Mouse (Mus musculus) natural killer cell, adult 2 months (primary cell): ENCODE results near the gene Olfr978.
"Not testable (repeated sequence)": the region's sequence is repeated elsewhere in the genome, so short reads cannot be mapped to it uniquely, and the experiment has no call there.

Source experiments
- DNase-seq, 2 experiments: peaks; one replicate each; pipeline ENCODE4 v3.0.0; 2022; ENCODE audit warnings: low spot score in 2 of 2

Gene Olfr978

DNA sequence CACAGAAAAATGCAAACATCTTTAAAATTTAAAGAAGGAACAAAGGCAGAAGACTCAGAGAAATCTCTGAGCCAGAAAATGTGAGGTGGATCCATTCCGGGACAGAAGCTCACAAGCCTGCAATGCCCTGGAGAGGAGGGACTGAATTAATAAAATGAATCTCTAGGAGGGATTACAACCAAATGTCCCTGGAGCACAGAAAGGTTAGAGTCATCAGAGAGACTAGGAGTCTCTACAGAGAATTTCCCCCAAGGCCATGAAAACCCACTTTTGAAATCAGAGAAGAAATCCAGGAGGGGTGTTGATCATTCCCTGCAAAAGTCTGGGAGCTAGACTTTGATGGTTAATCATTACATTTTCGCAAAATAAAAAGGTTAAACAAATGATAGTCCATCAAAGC lies at the start of gene Olfr978:
TSS of gene Olfr978 (plus strand) at position 301 of the 400 bp plus-strand sequence.
- DNase-seq = no peak

DNA sequence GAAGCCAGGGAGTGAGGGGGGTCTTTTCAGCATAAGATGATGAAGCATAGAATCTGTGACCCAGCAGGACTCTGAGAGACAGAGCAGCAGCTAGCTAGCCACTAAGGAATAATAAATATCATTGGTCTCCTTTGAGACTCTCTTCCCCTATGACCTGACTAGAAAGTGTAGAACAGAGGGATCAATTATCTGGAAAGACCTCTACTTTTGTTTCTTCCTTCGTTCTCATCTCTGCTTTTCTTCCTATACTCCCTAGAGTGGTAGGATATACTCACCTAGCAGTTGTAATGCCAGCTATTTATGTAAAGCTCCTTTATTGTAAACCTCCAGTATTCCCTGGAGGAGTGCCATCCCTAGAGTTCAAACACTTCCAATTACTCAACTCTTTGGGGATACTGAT lies 40.0 kb upstream of the Olfr978 start, which contains the start of gene Olfr975:
TSS of gene Olfr975 (minus strand) at position 101 of the 400 bp plus-strand sequence.
- no peak for DNase-seq

DNA sequence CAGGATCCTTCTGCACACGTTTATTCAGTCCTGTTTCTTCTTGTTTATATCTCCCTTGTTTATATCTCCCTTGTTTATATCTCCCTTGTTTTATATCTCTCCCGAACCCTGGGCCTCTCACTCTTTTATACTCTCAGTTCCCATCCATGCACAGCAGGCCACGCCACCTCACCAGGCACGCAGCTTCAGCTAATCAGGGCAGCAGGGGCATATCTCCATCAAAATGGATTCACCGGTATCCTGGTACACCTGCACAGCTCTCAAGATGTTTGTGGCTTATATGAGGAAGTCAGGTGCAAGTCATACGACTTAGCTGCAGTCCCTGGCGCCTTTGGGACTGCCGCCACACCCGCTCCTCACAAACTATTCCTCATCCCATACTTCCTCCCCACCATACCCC lies 30.9 kb upstream of the Olfr978 start, which contains the start of gene Olfr976:
TSS of gene Olfr976 (minus strand) at position 101 of the 400 bp plus-strand sequence.
- not testable (repeated sequence) for DNase-seq

DNA sequence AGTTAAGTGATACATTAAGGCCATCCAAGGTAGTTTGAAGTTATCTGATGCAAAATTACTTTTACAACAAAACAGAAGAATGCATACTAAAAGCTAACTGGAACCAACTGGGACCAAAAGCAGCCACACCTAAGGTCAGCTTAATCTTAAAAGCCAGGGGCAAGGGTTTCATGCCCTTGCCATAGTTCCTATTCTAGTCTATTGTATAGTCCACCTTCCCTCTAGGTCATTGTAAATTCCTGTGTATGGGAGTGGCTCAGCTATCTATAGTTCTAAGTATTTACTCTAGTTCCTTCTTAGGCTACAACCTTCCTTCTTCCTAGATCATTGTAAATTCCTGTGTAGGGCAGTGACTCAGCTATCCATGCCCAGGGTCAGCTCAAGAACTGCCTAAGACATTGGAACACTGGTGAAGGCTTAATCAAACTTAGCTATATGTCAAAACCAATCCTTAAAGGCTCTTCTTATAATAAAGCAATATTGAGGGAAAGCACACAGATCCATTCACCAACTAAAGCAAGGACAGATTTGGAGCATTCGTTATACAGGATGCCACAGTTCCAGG lies 15.2 kb upstream of the Olfr978 start:
- not testable (repeated sequence) for DNase-seq

DNA sequence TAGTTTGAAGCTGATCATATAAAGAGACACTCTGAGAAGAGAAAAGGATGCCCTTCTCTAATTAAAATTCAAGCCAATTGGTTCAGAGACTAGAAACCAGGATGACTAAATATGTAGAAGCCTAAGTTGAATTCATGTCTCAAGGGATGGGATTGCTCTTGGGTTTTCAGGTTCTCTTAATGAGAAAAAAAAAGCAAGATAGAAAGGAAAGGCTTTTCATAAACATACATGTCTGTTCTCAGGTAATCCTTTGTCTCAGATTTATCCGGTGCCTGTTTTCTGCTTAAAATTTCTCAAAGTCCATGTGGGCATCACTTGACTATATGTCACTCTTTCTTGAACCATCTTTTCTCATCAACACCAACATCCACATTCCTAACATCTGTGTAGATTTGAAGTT lies 11.5 kb downstream of the Olfr978 start, which contains the start of gene Olfr979:
TSS of gene Olfr979 (minus strand) at position 101 of the 400 bp plus-strand sequence.
- DNase-seq = no peak

DNA sequence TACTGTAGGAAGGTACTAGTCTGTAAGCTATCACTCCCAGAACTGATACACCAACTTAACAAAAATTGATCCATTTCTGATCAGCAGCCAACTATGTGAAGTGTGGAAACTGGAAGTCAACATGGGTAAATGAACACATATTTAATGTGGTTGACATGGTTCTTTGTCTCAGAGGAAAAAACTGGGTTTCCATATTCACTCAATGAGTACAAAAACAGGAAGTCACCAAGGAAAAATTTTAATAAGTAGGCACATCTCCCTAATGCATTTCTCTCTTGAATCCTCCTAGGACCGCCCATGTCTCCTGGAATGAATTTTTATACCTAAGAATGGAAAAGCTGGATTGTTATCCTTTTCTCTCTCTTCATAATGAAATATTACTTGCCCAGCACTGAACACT lies 17.6 kb downstream of the Olfr978 start, which contains the start of gene Olfr980:
TSS of gene Olfr980 (minus strand) at position 101 of the 400 bp plus-strand sequence.
- no peak for DNase-seq

DNA sequence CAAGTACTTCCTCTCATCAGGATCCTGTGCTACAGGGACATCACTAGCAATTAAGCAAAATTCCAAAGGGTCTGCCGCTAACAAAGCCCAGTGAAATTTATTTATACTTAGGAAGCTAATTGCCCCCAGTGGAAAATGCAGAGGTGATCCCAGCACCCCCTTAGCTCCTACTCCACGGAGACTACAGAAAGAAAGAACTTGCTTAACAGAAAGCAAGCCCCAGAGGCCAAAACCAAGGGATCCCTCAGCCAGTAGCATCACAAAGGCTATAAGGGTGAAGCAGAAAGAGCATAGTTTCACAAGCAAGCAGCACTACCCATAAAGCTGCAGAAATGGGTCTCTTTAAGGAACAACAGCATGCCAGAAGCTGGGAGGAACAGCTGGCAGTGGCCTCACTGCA lies 29.3 kb downstream of the Olfr978 start, which contains the start of gene Olfr981:
TSS of gene Olfr981 (plus strand) at position 301 of the 400 bp plus-strand sequence.
- no peak for DNase-seq
